Mouse (Mus musculus) liver, postnatal 0 days (tissue): Measurements from ENCODE around the gene Eefsec. TPM values are rescaled to one million over a fixed set of nuclear protein-coding genes. Genes with fewer than 3 reads are reported as not detected.
A peak's percentile ranks its signal among the peaks of the same experiment; 100 is the strongest.

Experiments
- ATAC-seq: fragments of 200-750 bp; cut with Nextera tagmentation; 2 replicates; pipeline ENCODE4 v1.8.0; 2017; ENCODE audit warnings: mild to moderate bottlenecking, moderate library complexity
- DNase-seq: peaks from one replicate; pipeline ENCODE4 v3.0.0-alpha.2; 2016
- H3K27ac ChIP-seq: fragments of 300-500 bp; sonication (generic); 2 replicates; pipeline ENCODE4 v1.5.1; 2014; ENCODE audit warnings: antibody characterized with exemption, moderate library complexity, mild to moderate bottlenecking, low read depth
- H3K27me3 ChIP-seq: fragments of 300-500 bp; sonication (generic); 2 replicates; pipeline ENCODE4 v1.6.1; 2014; ENCODE audit warnings: low read length, control low read depth, mixed read lengths; ENCODE audit not compliant: insufficient read depth
- H3K36me3 ChIP-seq: fragments of 300-500 bp; sonication (generic); replicated peaks from 2 replicates; pipeline ENCODE4 v1.6.1; 2014; ENCODE audit warnings: mild to moderate bottlenecking, control low read depth, low read length, moderate library complexity, mixed read lengths; ENCODE audit not compliant: insufficient read depth
- H3K4me1 ChIP-seq: fragments of 300-500 bp; sonication (generic); 2 replicates; pipeline ENCODE4 v1.6.1; 2014; ENCODE audit warnings: antibody characterized with exemption, mild to moderate bottlenecking, control low read depth; ENCODE audit not compliant: insufficient read depth
- H3K4me2 ChIP-seq: fragments of 300-500 bp; sonication (generic); 2 replicates; pipeline ENCODE4 v1.6.1; 2014; ENCODE audit warnings: low read depth, mild to moderate bottlenecking, low read length, moderate library complexity, mixed read lengths
- H3K4me3 ChIP-seq: fragments of 300-500 bp; sonication (generic); 2 replicates; pipeline ENCODE4 v1.5.1; 2014; ENCODE audit warnings: low read depth, low read length
- H3K9ac ChIP-seq: fragments of 300-500 bp; sonication (generic); replicated peaks from 2 replicates; pipeline ENCODE4 v1.6.1; 2014; ENCODE audit warnings: mild to moderate bottlenecking, moderate library complexity
- H3K9me3 ChIP-seq: fragments of 300-500 bp; sonication (generic); 2 replicates; pipeline ENCODE4 v1.6.1; 2016; ENCODE audit warnings: mild to moderate bottlenecking, control low read depth, low read length, mixed read lengths
- CTCF ChIP-seq: sonication (generic); IDR thresholded peaks from 2 replicates; pipeline ENCODE4 v1.5.1; 2016; ENCODE audit warnings: antibody characterized with exemption, low read depth
- EP300 ChIP-seq: IDR thresholded peaks from 2 replicates; pipeline ENCODE4 v1.6.1; 2016; ENCODE audit warnings: antibody characterized with exemption, low read depth, mild to moderate bottlenecking
- WGBS: fragments of 180-500 bp; shearing (Covaris S2); extraction: QIAGEN DNeasy Blood & Tissue Kit; methylation state at CpG from one replicate; pipeline ENCODE4 v1.1.7; 2014; ENCODE audit not compliant: insufficient replicate concordance; 5-methylcytosine and 5-hydroxymethylcytosine counted together
- polyA plus RNA-seq: library from polyadenylated mRNA; unstranded; fragments of >200 nt; fragmentation: Nextera tagmentation; extraction: Ambion mirVana; gene quantifications from 2 replicates; pipeline ENCODE4 v1.2.1, GENCODE M21; 2015

Eefsec gene
- polyA plus RNA-seq, 1 experiment from 2014 or later: 19.1 TPM

DNA sequence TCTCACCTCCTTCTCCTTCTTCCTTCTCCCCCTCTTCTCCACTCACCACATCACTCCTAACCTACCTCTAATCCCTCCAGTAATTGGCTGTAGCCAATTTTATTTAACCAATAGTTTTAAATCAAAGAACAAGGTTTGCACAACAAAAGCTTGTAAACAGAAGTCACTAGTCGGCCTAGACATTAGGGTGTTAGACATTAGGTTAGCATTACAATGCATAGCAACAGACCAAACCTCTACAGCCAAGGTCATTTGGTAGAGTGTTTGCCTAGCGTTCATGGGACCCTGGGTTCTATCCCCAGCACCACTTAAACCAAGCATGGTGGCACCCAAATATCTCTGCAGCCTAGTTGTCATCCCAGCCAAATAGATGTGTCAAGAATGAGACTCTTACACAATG lies 8.2 kb upstream of the Eefsec start:
- no peaks in the 10 kb centered on the region for H3K4me1 ChIP-seq
- no peak overlapping the region for H3K4me3 ChIP-seq
- no peaks in the 10 kb centered on the region for H3K9me3 ChIP-seq
- ATAC-seq (no peak), DNase-seq (no peak)
- H3K27ac ChIP-seq: no peak overlapping the region
- H3K27me3 ChIP-seq: no peaks in the 10 kb centered on the region
- WGBS: 66% methylated on average over 2 of the region's 2 CpGs
- H3K4me2 ChIP-seq: no peak overlapping the region
- no peak overlapping the region for H3K9ac ChIP-seq
- no peak for TF ChIP-seq CTCF
- TF ChIP-seq EP300: no peak
- no peaks in the 10 kb centered on the region for H3K36me3 ChIP-seq

DNA sequence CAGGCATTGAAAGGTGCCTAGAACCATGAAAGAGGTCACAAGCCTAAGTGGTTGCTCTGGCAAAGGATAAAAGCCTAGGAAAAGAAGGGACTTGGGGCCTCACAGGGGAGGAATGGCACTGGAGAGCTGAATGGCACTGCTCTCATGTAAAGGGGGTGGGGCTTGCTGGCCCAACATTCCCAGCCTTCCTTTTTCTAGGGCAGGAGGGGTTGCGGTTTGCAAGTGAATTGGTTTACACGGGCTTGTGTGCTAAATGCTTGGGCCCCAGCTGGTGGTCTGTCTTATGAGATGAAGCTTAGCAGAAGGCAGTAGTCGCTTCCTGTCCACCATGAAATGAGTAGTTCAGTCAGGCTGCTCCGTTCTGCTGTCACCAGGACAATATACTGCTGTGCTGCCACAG lies 1.1 kb upstream of the Eefsec start:
- H3K4me2 ChIP-seq: no peak overlapping the region
- TF ChIP-seq EP300 (no peak), CTCF (no peak)
- no peaks in the 10 kb centered on the region for H3K36me3 ChIP-seq
- DNase-seq (no peak), ATAC-seq (no peak)
- WGBS: 61% methylated on average over 4 of the region's 4 CpGs
- no peak overlapping the region for H3K9ac ChIP-seq
- no peaks in the 10 kb centered on the region for H3K9me3 ChIP-seq
- no peak overlapping the region for H3K4me3 ChIP-seq
- no peaks in the 10 kb centered on the region for H3K27me3 ChIP-seq
- peaks cover 16% of the 10 kb centered on the region for H3K4me1 ChIP-seq
- H3K27ac ChIP-seq: no peak overlapping the region

DNA sequence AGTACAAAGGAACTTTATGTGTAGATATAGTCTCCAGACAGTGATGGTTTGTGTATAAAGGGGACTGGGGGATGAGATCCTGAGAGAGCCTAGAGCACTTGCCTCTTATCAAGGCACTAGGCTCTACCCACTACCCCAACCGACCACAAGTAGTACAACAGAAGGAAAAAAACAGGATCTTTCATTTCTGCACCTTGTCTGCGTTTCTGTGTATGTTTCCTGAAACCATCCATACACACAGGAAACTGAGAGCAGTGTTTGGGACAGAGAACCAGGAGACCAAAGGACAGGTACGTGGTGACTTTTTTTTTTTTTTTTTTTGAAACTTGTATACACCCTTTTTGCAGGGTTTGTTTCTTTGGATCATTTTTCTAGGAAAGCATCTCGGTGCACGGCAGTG lies 678 bp downstream of the Eefsec start:
- H3K4me1 ChIP-seq: peaks cover 16% of the 10 kb centered on the region
- peak overlapping the region; percentile 86 for H3K9ac ChIP-seq
- no peaks in the 10 kb centered on the region for H3K36me3 ChIP-seq
- no peak overlapping the region for H3K27ac ChIP-seq
- under 1% methylated on average over 5 of the region's 5 CpGs for WGBS
- H3K4me3 ChIP-seq: peak overlapping the region; percentile 83
- DNase-seq: no peak
- TF ChIP-seq EP300: no peak
- no peak for TF ChIP-seq CTCF
- H3K4me2 ChIP-seq: peak overlapping the region; percentile 87
- no peak for ATAC-seq
- no peaks in the 10 kb centered on the region for H3K27me3 ChIP-seq
- H3K9me3 ChIP-seq: no peaks in the 10 kb centered on the region

DNA sequence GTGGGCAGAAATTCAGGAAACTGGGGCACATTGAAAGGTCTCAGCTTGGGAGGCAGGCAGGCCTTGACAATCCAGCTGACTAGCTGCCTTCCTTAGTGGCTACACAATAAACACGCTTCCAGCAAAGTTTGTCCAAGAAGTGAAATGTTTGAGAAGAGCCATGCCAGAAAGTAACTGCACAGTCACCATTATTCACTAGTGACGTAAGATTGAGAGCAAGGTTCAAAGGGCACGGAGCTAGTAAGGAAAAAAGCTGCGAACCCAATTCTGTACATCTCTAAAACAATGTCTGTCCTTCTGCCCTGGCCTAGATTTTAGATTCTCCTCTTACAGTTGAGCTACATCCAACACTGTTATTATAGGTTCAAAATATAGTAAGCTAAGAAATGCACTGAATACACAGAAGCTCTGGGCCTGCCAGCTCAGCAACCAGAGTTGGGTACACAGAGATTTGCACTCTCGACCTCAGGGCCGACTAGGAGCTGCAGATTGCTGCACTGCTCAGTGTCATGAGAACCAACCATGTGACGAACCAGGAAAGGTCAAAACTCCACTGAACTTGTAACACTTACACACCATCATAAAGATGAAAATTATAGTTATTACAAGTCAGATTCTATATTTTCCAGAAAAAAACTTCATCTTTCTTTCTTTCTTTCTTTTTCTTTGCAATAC lies 2.1 kb downstream of the Eefsec start:
- H3K9ac ChIP-seq: 0 out of 2 replicates have a peak overlapping the region, but pooled peaks have one; percentile 21
- TF ChIP-seq EP300 (no peak), CTCF (no peak)
- no peak overlapping the region for H3K4me3 ChIP-seq
- H3K9me3 ChIP-seq: no peaks in the 10 kb centered on the region
- no peaks in the 10 kb centered on the region for H3K27me3 ChIP-seq
- ATAC-seq: peak; percentile 73
- H3K27ac ChIP-seq: peak overlapping the region; percentile 78
- WGBS: 62% methylated on average over 7 of the region's 7 CpGs
- H3K36me3 ChIP-seq: no peaks in the 10 kb centered on the region
- DNase-seq: no peak
- no peak overlapping the region for H3K4me2 ChIP-seq
- peaks cover 16% of the 10 kb centered on the region for H3K4me1 ChIP-seq

DNA sequence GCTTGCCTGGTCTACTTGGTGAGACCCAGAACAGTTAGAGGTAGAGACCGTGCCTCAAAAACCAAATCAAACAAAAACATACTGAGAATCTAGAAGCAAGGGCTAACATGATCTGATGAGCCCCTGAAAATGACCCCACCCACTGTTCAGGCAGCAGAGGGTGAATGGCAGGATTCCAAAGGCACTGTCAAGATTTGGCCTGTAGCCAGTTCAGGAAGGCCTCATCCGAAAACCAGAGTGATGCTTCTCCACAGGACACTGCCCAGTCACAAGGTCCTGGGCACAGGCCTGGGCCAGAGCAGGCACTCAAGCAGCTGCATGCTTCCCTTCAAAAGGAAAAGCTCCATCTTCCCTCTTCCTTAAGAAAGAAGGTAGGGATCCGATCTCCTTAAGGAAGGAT lies 2.9 kb downstream of the Eefsec start:
- no peaks in the 10 kb centered on the region for H3K36me3 ChIP-seq
- H3K27ac ChIP-seq: peak overlapping the region; percentile 78
- 0 out of 2 replicates have a peak overlapping the region, but pooled peaks have one; percentile 21 for H3K9ac ChIP-seq
- H3K4me3 ChIP-seq: no peak overlapping the region
- no peaks in the 10 kb centered on the region for H3K9me3 ChIP-seq
- peaks cover 16% of the 10 kb centered on the region for H3K4me1 ChIP-seq
- no peak overlapping the region; the same call in 1 of the 2 replicates for H3K4me2 ChIP-seq
- DNase-seq: peak; percentile 26
- TF ChIP-seq EP300 (no peak), CTCF (no peak)
- ATAC-seq: no peak
- no peaks in the 10 kb centered on the region for H3K27me3 ChIP-seq
- 55% methylated on average over 3 of the region's 3 CpGs for WGBS

DNA sequence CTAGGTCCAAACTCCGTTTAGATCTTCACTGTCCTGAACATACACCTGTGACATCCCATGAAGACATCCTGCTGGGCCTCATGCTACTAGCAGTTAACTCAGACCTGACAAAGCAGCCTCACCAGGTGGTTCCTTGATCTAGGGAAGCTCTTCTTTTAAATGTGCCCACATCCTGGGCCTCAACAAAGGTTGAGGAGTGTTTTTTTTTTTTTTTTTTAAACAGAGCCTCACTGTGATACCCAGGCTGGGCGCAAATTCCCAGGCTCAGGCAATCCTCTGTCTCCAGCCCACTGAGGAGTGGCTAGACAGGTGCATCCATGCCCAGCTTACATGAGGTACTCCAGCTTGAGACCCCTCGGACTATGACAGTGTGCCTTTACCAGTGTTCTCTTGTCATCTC lies 3.8 kb downstream of the Eefsec start:
- Histone ChIP-seq H3K4me1 (peaks cover 16% of the 10 kb centered on the region), H3K9ac (no peak overlapping the region), H3K27me3 (no peaks in the 10 kb centered on the region), H3K36me3 (no peaks in the 10 kb centered on the region), H3K27ac (no peak overlapping the region), H3K4me2 (no peak overlapping the region), H3K4me3 (no peak overlapping the region), H3K9me3 (no peaks in the 10 kb centered on the region)
- TF ChIP-seq EP300 (no peak), CTCF (no peak)
- ATAC-seq: no peak
- no peak for DNase-seq
- WGBS: 76% methylated on average over 3 of the region's 3 CpGs

DNA sequence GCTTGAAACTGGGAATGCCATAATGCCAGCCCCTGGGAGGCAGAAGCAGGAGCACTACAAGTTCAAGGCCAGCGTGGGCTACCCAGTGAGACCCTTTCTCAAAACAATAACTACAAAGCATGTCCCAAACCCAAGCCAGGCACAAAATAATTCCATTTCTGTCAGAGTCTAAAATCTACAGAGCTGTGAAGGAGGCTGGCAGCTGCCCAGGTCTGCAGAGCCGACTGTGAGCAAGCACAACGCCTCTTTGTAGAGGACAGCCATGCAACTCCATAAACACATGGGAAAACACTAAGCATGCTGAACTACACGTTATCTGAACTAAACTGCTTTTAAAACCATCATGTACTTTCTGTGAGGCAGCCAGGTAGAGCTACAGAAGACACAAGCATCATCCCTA lies 7.3 kb downstream of the Eefsec start:
- no peak overlapping the region for H3K4me2 ChIP-seq
- 79% methylated on average over 4 of the region's 4 CpGs for WGBS
- ATAC-seq: no peak
- no peak overlapping the region for H3K9ac ChIP-seq
- H3K4me3 ChIP-seq: no peak overlapping the region
- TF ChIP-seq EP300 (no peak), CTCF (no peak)
- H3K27me3 ChIP-seq: no peaks in the 10 kb centered on the region
- peaks cover 9% of the 10 kb centered on the region for H3K4me1 ChIP-seq
- no peaks in the 10 kb centered on the region for H3K9me3 ChIP-seq
- no peaks in the 10 kb centered on the region for H3K36me3 ChIP-seq
- no peak for DNase-seq
- no peak overlapping the region for H3K27ac ChIP-seq
